Mouse (Mus musculus): ENCODE measurements around the gene Gm2030.
"Not testable (repeated sequence)": the region's sequence is repeated elsewhere in the genome, so short reads cannot be mapped to it uniquely, and the experiment has no call there.

Gm2030 gene

GRCm38 (mm10) chrX:26309944-26310343 lies at the start of gene Gm2030:
Gm2030 (minus strand) TSS chrX:26310044.
- DNase-seq (ENCODE audit: low read depth, low spot score) = not testable (repeated sequence)

Measured in CD4-positive, CD25-positive, alpha-beta regulatory T cell, adult 2 months (primary cell).